Mouse (Mus musculus) central nervous system, embryonic 11.5 days (tissue): ENCODE measurements around the gene Obp2a. TPM values are rescaled to one million over a fixed set of nuclear protein-coding genes. Genes with fewer than 3 reads are reported as not detected.

Experiments used
- polyA plus RNA-seq: library from polyadenylated mRNA; depleted of rRNA; stranded (reverse); fragments of >200 nt; gene quantifications from 2 replicates; pipeline ENCODE4 v1.2.3, GENCODE M21; 2012; rRNA removed

Obp2a gene
- not detected in 2 replicates for polyA plus RNA-seq

GRCm38 (mm10) chr2:25699743-25700142 lies at the start of gene Obp2a:
Obp2a (plus strand) TSS chr2:25700043.

GRCm38 (mm10) chr2:25652902-25653301 lies 46.9 kb upstream of the Obp2a start, which contains the start of gene Lcn8:
Lcn8 (plus strand) TSS chr2:25653120.

GRCm38 (mm10) chr2:25657652-25658051 lies 42.2 kb upstream of the Obp2a start, which contains the start of gene Lcn5:
Lcn5 (plus strand) TSS chr2:25657952.

GRCm38 (mm10) chr2:25676486-25676885 lies 23.4 kb upstream of the Obp2a start, which contains the start of gene Lcn6:
Lcn6 (plus strand) TSS chr2:25676786.

GRCm38 (mm10) chr2:25682426-25682825 lies 17.4 kb upstream of the Obp2a start, which contains the start of gene Lcn10:
Lcn10 (plus strand) TSS chr2:25682726.

GRCm38 (mm10) chr2:25706643-25707481 lies 7.0 kb downstream of the Obp2a start, which contains the start of gene Bmyc:
Bmyc (plus strand) TSS chr2:25706739.

GRCm38 (mm10) chr2:25736709-25737108 lies 36.9 kb downstream of the Obp2a start, which contains the start of gene Obp2b:
Obp2b (plus strand) TSS chr2:25737009.

Other genes starting within 250 kb of the Obp2a start
- 0.16 and 0.36 TPM in 2 replicates for gene Clic3, start 243.2 kb upstream of the Obp2a start, polyA plus RNA-seq
- gene Paxx, start 238.9 kb upstream of the Obp2a start, polyA plus RNA-seq = 23.7 and 35.7 TPM in 2 replicates
- 0.34 and 0.41 TPM in 2 replicates for gene Ptgds, start 230.0 kb upstream of the Obp2a start, polyA plus RNA-seq
- not detected in 2 replicates for gene Lcn12, start 206.1 kb upstream of the Obp2a start, polyA plus RNA-seq
- 27.8 and 30.7 TPM in 2 replicates for gene Fbxw5, start 199.3 kb upstream of the Obp2a start, polyA plus RNA-seq
- gene C8g, start 198.3 kb upstream of the Obp2a start, polyA plus RNA-seq = 3.8 and 4.0 TPM in 2 replicates
- gene Traf2, start 153.1 kb upstream of the Obp2a start, polyA plus RNA-seq = 16.0 and 18.2 TPM in 2 replicates
- 165 and 237 TPM in 2 replicates for gene Edf1, start 142.2 kb upstream of the Obp2a start, polyA plus RNA-seq
- 8.2 and 8.8 TPM in 2 replicates for gene Mamdc4, start 125.2 kb upstream of the Obp2a start, polyA plus RNA-seq
- 154 and 192 TPM in 2 replicates for gene Phpt1, start 124.8 kb upstream of the Obp2a start, polyA plus RNA-seq
- 1.2 and 1.4 TPM in 2 replicates for gene Ajm1, start 118.3 kb upstream of the Obp2a start, polyA plus RNA-seq
- 88.7 and 111 TPM in 2 replicates for gene Rabl6, start 91.5 kb upstream of the Obp2a start, polyA plus RNA-seq
- gene Ccdc183, start 82.4 kb upstream of the Obp2a start, polyA plus RNA-seq = not detected in 2 replicates
- gene Tmem141, start 78.0 kb upstream of the Obp2a start, polyA plus RNA-seq = 9.4 and 18.8 TPM in 2 replicates
- gene Fcna, start 72.0 kb upstream of the Obp2a start, polyA plus RNA-seq = 1.5 and 3.7 TPM in 2 replicates
- gene Lcn8, start 46.9 kb upstream of the Obp2a start, polyA plus RNA-seq = not detected in 2 replicates
- gene Lcn5, start 42.1 kb upstream of the Obp2a start, polyA plus RNA-seq = not detected in 2 replicates
- gene Lcn6, start 23.3 kb upstream of the Obp2a start, polyA plus RNA-seq = not detected in 2 replicates
- not detected in 2 replicates for gene Lcn10, start 17.3 kb upstream of the Obp2a start, polyA plus RNA-seq
- gene Bmyc, start 6.7 kb downstream of the Obp2a start, polyA plus RNA-seq = 37.1 and 43.2 TPM in 2 replicates
- not detected in 2 replicates for gene Obp2b, start 37.0 kb downstream of the Obp2a start, polyA plus RNA-seq
- not detected in 2 replicates for gene Lcn3, start 65.5 kb downstream of the Obp2a start, polyA plus RNA-seq
- gene Lcn11, start 77.0 kb downstream of the Obp2a start, polyA plus RNA-seq = not detected in 2 replicates
- not detected in 2 replicates for gene Gm13539, start 82.2 kb downstream of the Obp2a start, polyA plus RNA-seq
- not detected in 2 replicates for gene Glt6d1, start 115.8 kb downstream of the Obp2a start, polyA plus RNA-seq
- not detected in 2 replicates for gene Lcn9, start 123.1 kb downstream of the Obp2a start, polyA plus RNA-seq
- not detected in 2 replicates for gene Sohlh1, start 147.2 kb downstream of the Obp2a start, polyA plus RNA-seq
- gene Kcnt1, start 163.7 kb downstream of the Obp2a start, polyA plus RNA-seq = 3.7 and 5.5 TPM in 2 replicates